Mouse (Mus musculus): ENCODE results near the gene Ncf1. TPM values are rescaled to one million over a fixed set of nuclear protein-coding genes. Genes with fewer than 3 reads are reported as not detected.
A peak's percentile ranks its signal among the peaks of the same experiment; 100 is the strongest.

Gene Ncf1
- polyA plus RNA-seq, 1 experiment, result 3.0 TPM

DNA sequence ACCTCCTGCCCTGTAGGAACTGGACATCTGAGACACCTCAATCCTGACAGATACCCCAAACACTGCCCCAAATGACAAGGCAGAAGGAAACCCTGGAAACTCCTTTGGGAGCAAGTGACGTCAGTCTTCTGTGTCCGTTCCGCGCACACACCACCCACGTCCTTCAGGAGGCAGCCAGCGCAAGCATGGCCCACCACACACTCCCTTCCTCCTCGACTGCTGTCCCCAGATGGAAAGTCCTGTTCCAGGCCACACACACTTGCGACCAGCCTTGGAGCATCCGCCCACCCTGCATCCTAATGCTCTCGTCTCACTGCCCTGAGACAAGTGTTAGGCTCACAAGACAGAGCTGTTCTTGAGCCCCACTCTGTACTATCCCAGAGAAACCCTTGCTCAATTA, 25.9 kb upstream of the Ncf1 start:
- no peak overlapping the region for H3K27ac ChIP-seq (ENCODE audit: insufficient read depth, low read length)
- H3K27me3 ChIP-seq (ENCODE audit: control insufficient read depth, insufficient read depth, low read length), result no peaks in the 10 kb centered on the region
- DNase-seq, result no peak
- peaks cover 4% of the 10 kb centered on the region for H3K4me1 ChIP-seq (ENCODE audit: control insufficient read depth, insufficient read depth, low read length)
- H3K4me3 ChIP-seq (replicated peaks; ENCODE audit: insufficient read depth, low read depth, low read length), result no peak overlapping the region
- TF ChIP-seq CTCF (IDR thresholded peaks at IDR 0.05; ENCODE audit: borderline replicate concordance, insufficient read depth, low read depth, low read length) (no peak), POLR2A (IDR thresholded peaks at IDR 0.05; ENCODE audit: borderline replicate concordance, insufficient read depth, low read length) (no peak)
- 91% methylated on average over 10 of the region's 10 CpGs for WGBS

DNA sequence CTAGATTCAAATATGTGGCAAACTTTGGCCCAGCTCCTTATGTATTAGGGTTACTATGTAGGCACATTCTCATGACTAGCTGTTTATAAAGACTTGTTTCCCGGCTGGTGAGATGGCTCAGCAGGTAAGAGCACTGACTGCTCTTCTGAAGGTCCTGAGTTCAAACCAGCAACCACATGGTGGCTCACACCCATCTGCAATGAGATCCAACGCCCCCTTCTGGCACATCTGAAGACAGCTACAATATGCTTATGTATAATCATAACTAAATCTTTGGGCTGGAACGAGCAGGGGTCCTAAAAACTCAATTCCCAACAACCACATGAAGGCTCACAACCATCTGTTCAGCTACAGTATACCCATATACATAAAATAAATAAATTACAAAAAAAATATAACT, 24.4 kb upstream of the Ncf1 start:
- TF ChIP-seq CTCF (IDR thresholded peaks at IDR 0.05; ENCODE audit: borderline replicate concordance, insufficient read depth, low read depth, low read length) (no peak), POLR2A (IDR thresholded peaks at IDR 0.05; ENCODE audit: borderline replicate concordance, insufficient read depth, low read length) (no peak)
- H3K27ac ChIP-seq (ENCODE audit: insufficient read depth, low read length), result no peak overlapping the region
- no peak for DNase-seq
- no peaks in the 10 kb centered on the region for H3K27me3 ChIP-seq (ENCODE audit: control insufficient read depth, insufficient read depth, low read length)
- no peaks in the 10 kb centered on the region for H3K4me1 ChIP-seq (ENCODE audit: control insufficient read depth, insufficient read depth, low read length)
- WGBS, result 63% methylated on average over 3 of the region's 3 CpGs
- H3K4me3 ChIP-seq (replicated peaks; ENCODE audit: insufficient read depth, low read depth, low read length), result no peak overlapping the region

DNA sequence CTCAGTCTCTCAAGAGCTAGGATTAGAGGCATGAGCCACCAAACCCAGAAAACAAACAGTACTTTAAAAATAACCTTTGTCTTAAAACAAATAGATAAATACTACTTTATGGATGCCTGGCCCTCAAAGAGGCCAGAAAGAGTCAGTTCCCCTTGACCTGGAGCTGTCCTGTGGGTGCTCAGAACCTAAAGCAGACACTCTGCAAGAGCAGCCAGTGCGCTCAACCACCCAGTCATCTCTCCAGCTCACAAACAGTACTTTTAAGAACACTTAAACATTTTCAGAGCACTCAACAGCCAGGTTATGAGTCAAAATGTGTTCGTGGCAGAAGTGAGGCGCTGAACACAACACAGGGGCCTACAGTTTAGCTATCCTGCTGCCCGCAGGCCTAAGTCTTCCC, 21.7 kb upstream of the Ncf1 start:
- no peaks in the 10 kb centered on the region for H3K4me1 ChIP-seq (ENCODE audit: control insufficient read depth, insufficient read depth, low read length)
- TF ChIP-seq POLR2A (IDR thresholded peaks at IDR 0.05; ENCODE audit: borderline replicate concordance, insufficient read depth, low read length) (no peak), CTCF (IDR thresholded peaks at IDR 0.05; ENCODE audit: borderline replicate concordance, insufficient read depth, low read depth, low read length) (no peak)
- no peak for DNase-seq
- WGBS, result over 99% methylated on average over 4 of the region's 4 CpGs
- H3K27ac ChIP-seq (ENCODE audit: insufficient read depth, low read length), result no peak overlapping the region
- H3K4me3 ChIP-seq (replicated peaks; ENCODE audit: insufficient read depth, low read depth, low read length), result no peak overlapping the region
- no peaks in the 10 kb centered on the region for H3K27me3 ChIP-seq (ENCODE audit: control insufficient read depth, insufficient read depth, low read length)

DNA sequence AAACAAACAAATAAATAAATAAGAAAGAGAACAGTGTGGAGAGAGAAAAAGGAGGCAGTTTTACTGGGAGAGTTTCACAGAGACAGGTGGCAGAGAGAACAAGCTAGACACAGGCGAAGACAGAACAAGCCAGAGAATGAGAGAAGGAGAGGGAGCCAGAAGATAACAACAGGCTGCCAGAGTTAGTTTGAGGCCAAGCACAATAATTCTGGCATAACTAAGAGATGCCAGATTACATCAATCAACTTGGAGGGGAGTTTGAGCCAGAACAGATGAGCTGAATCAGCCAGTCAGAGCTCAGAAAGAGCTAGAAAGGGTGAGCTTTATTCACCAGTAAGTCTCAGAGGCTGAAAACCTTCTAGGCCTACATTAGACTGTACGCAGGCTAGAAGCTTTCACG, 21.2 kb upstream of the Ncf1 start:
- Histone ChIP-seq H3K27ac (ENCODE audit: insufficient read depth, low read length) (no peak overlapping the region), H3K27me3 (ENCODE audit: control insufficient read depth, insufficient read depth, low read length) (no peaks in the 10 kb centered on the region), H3K4me1 (ENCODE audit: control insufficient read depth, insufficient read depth, low read length) (no peaks in the 10 kb centered on the region), H3K4me3 (replicated peaks; ENCODE audit: insufficient read depth, low read depth, low read length) (no peak overlapping the region)
- TF ChIP-seq POLR2A (IDR thresholded peaks at IDR 0.05; ENCODE audit: borderline replicate concordance, insufficient read depth, low read length) (no peak), CTCF (IDR thresholded peaks at IDR 0.05; ENCODE audit: borderline replicate concordance, insufficient read depth, low read depth, low read length) (no peak)
- DNase-seq, result no peak
- 69% methylated on average over 3 of the region's 3 CpGs for whole genome bisulfite sequencing

DNA sequence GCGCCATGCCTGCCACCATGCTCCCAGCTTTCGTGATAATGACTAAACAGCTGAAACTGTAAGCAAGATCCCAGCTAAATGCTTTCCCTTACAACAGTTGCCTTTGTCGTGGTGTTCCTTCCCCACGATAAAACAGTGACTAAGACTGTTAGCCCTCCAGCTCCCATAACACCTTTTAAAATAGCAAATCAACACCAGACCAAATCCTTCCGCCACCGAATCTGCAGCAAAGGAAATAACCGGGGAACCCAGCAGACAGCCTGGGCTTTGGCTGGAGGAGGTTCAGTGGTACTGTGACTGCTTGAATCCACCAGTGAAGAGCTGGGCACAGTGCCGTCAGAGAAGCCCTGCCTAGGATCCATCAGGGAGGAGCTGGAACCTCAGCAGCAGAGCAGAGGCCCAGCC, 19.8 kb upstream of the Ncf1 start:
- Histone ChIP-seq H3K27me3 (ENCODE audit: control insufficient read depth, insufficient read depth, low read length) (no peaks in the 10 kb centered on the region), H3K27ac (ENCODE audit: insufficient read depth, low read length) (no peak overlapping the region), H3K4me1 (ENCODE audit: control insufficient read depth, insufficient read depth, low read length) (no peaks in the 10 kb centered on the region), H3K4me3 (replicated peaks; ENCODE audit: insufficient read depth, low read depth, low read length) (no peak overlapping the region)
- TF ChIP-seq CTCF (IDR thresholded peaks at IDR 0.05; ENCODE audit: borderline replicate concordance, insufficient read depth, low read depth, low read length) (no peak), POLR2A (IDR thresholded peaks at IDR 0.05; ENCODE audit: borderline replicate concordance, insufficient read depth, low read length) (no peak)
- 83% methylated on average over 8 of the region's 8 CpGs for WGBS
- no peak for DNase-seq

DNA sequence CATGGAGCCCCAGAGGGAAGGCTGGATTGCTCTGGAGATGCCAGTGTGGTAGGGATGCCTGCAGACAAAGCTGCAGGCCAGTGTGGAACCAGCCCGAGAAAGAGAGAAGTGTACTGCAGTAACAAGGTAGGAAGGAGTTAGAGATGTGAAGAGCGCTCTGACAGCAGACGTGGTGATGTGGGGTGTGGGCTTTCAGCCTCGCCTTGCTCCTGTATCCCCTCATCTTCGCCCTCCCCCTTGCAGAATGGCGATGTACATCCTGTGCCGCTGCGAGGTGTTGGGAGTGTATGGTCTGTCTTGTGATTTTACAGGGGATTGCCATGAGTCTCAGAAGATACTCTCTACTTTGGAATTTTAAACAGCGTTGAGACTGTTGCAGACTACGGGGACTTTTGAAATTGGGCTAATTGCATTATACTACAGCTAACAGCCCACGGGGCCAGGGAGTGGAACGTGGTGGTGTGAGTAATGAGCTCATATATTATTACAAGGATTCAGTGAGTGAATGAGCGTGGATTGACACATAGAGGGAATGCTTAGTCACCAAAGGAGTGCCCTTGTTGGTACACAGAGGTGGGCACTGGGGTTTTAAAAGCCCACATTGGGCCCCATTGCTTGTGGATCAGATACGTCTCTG, 19.3 kb upstream of the Ncf1 start:
- Histone ChIP-seq H3K4me1 (ENCODE audit: control insufficient read depth, insufficient read depth, low read length) (no peaks in the 10 kb centered on the region), H3K4me3 (replicated peaks; ENCODE audit: insufficient read depth, low read depth, low read length) (no peak overlapping the region), H3K27ac (ENCODE audit: insufficient read depth, low read length) (no peak overlapping the region), H3K27me3 (ENCODE audit: control insufficient read depth, insufficient read depth, low read length) (no peaks in the 10 kb centered on the region)
- TF ChIP-seq POLR2A (IDR thresholded peaks at IDR 0.05; ENCODE audit: borderline replicate concordance, insufficient read depth, low read length), result no peak
- TF ChIP-seq CTCF (IDR thresholded peaks at IDR 0.05; ENCODE audit: borderline replicate concordance, insufficient read depth, low read depth, low read length), result no peak
- WGBS, result 93% methylated on average over 14 of the region's 14 CpGs
- no peak for DNase-seq

DNA sequence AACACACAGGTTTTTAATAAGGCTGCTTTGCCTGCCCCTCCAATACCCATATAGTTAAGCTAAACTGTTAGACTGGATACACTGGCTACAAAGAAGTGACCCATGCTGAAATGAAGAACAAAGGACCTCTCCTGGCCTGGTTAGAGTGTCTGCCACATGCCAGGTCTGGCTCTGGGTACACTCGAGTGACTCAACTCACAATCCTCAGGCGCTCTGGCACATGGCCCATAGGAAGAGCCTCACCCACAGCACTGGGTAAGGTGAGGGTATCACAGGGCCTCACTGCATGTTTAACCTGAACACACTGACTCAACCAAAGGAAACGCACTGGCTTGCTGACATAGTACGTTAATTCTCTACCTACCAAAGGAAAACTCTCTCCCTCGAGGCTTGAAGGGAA, 16.7 kb upstream of the Ncf1 start:
- peak in 1 of 2 experiments; percentile 48 for DNase-seq
- WGBS, result 70% methylated on average over 5 of the region's 5 CpGs
- Histone ChIP-seq H3K27me3 (ENCODE audit: control insufficient read depth, insufficient read depth, low read length) (no peaks in the 10 kb centered on the region), H3K4me1 (ENCODE audit: control insufficient read depth, insufficient read depth, low read length) (no peaks in the 10 kb centered on the region), H3K27ac (ENCODE audit: insufficient read depth, low read length) (no peak overlapping the region), H3K4me3 (replicated peaks; ENCODE audit: insufficient read depth, low read depth, low read length) (no peak overlapping the region)
- TF ChIP-seq POLR2A (IDR thresholded peaks at IDR 0.05; ENCODE audit: borderline replicate concordance, insufficient read depth, low read length) (no peak), CTCF (IDR thresholded peaks at IDR 0.05; ENCODE audit: borderline replicate concordance, insufficient read depth, low read depth, low read length) (no peak)

DNA sequence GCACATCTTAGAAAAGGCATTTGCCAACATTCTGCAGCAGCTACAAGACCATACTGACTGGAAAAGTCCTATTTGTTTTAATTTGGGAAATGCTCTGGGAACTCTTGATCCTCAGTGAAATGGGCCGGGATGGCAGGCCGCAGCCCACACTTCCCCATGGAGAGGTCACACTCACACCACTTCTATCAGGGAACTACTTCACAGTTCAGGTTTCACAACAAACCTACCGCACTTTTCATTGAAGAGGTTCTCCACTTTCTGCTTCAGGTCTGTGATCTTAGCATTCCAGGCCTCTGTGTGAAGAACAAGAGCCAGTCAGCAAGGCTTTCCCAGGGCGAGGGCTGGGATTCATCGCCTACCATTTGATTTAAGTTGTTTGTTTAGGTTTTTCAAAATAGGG, 15.5 kb upstream of the Ncf1 start:
- Histone ChIP-seq H3K4me1 (ENCODE audit: control insufficient read depth, insufficient read depth, low read length) (no peaks in the 10 kb centered on the region), H3K27me3 (ENCODE audit: control insufficient read depth, insufficient read depth, low read length) (no peaks in the 10 kb centered on the region), H3K27ac (ENCODE audit: insufficient read depth, low read length) (no peak overlapping the region), H3K4me3 (replicated peaks; ENCODE audit: insufficient read depth, low read depth, low read length) (no peak overlapping the region)
- WGBS, result 94% methylated on average over 5 of the region's 5 CpGs
- DNase-seq, result no peak
- no peak for TF ChIP-seq CTCF (IDR thresholded peaks at IDR 0.05; ENCODE audit: borderline replicate concordance, insufficient read depth, low read depth, low read length)
- TF ChIP-seq POLR2A (IDR thresholded peaks at IDR 0.05; ENCODE audit: borderline replicate concordance, insufficient read depth, low read length), result no peak

All from cerebellum, adult 2 months (tissue).